Mouse (Mus musculus) brain, embryonic 14.5 days (tissue): ENCODE measurements around the gene Grtp1. TPM values are rescaled to one million over a fixed set of nuclear protein-coding genes. Genes with fewer than 3 reads are reported as not detected.

Experiments
- DNase-seq: peaks from one replicate; pipeline ENCODE4 v3.0.0-alpha.2; 2011; ENCODE audit warnings: low read depth
- CTCF ChIP-seq: fragments of 200-500 bp; IDR thresholded peaks from 2 replicates; pipeline ENCODE4 v1.5.1; 2012; ENCODE audit warnings: inconsistent platforms, mild to moderate bottlenecking, moderate library complexity, borderline replicate concordance; ENCODE audit not compliant: insufficient read depth, insufficient read length; ENCODE audit errors: extremely low read depth
- POLR2A ChIP-seq: fragments of 200-500 bp; IDR thresholded peaks from 2 replicates; pipeline ENCODE4 v1.6.1; 2012; ENCODE audit warnings: mild to moderate bottlenecking, inconsistent platforms, borderline replicate concordance; ENCODE audit not compliant: poor library complexity, insufficient read depth, insufficient read length, severe bottlenecking; ENCODE audit errors: extremely low read depth
- polyA plus RNA-seq: library from polyadenylated mRNA; depleted of rRNA; stranded (reverse); fragments of >200 nt; gene quantifications from 2 replicates; pipeline ENCODE4 v1.2.3, GENCODE M21; 2012

Gene Grtp1
- polyA plus RNA-seq, 1 experiment = 14.4 TPM

DNA sequence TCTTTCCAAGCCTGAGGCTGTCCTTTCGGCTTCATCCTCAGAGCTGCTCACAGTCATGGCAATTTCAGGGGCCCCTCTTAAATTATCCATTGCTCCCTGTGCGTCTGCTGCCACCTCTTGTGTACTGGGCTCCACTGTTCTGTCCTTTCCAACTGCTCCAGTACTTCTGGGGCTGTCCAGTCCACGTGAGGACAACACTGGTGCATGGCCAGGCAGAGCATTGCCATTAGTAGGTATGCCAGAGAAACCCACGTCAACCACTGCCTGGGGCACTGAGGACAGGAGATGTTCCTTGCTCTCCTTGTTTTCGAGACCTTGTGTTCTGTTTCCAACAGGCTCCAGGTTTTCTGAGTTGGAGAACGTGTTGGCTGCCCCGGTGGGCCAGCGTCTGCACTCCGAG, 24.0 kb upstream of the Grtp1 start:
- no peak for TF ChIP-seq POLR2A
- TF ChIP-seq CTCF = no peak
- DNase-seq = no peak

DNA sequence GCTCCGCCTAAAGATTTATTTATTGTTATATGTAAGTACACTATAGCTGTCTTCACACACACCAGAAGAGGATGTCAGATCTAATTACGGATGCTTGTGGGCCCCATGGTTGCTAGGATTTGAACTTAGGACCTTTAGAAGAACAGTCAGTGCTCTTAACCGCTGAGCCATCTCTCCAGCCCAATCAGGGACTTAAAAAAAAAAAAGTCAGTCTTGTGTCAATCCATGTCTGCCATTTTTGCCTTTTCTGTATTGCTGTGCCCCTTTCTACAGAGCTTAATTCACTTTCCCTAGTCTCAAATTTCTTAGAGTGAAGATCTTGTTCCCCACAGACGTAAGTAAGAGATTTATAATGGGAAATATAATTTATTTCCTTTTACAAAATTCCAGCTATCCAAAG, 18.0 kb upstream of the Grtp1 start:
- DNase-seq = no peak
- no peak for TF ChIP-seq CTCF
- no peak for TF ChIP-seq POLR2A

DNA sequence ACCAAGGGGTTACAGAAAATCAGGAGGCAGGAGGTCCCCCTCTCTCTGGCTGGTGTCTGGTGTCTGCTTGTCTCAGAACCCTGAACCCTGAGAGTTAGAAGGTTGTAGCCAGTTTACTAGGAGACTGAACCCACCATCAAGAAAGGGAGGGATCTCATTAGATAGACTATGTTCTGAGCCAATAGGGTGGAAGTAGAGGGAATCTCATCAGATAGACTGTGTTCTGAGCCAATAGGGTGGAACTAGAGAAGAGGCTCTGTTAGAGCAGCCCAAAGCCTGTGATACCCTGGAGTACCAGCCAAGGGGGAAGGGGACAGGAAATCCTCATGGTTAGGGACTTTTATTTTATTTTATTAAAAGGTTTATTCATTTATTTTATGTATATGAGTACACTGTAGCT, 17.6 kb upstream of the Grtp1 start:
- DNase-seq = no peak
- TF ChIP-seq CTCF (no peak), POLR2A (no peak)

DNA sequence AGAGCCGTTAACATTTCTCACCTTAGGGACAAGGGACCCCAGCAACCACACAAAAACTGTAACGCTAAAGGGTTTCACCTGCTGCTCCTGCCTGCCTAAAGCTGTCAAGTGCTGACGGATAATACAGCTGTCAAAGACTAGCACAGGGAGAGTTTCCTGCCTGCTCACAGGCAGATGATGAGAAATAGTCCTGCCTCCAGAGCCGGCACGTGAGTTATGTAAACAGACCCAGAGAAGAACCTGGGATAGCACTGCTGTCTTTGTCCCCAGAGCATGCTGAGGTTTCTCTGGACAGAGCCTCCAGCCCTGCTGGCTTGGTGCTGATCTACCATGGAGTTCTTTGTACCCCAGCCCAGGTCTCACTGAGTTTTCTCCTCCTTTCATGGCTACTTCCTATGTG, 16.7 kb upstream of the Grtp1 start:
- DNase-seq = no peak
- TF ChIP-seq POLR2A (no peak), CTCF (no peak)

DNA sequence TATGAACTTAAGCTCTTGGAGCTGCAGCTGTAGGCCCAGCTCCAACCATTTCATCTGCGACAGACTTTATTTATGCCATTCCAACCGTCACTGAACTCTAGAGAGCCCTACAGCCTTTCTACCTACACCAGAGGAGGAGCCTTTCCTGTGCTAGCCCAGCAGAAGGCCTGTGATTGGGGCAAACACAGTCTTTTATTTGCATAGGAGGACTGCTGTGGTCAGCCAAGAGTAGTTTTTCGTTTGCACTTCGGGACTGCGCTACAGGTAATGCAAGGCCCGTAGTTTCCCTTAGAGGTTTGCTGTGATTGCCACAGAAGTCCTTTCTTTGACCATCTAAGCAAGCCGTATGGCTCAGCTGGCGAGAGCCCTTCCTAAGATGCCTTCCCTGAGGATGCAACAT, 16.0 kb upstream of the Grtp1 start:
- DNase-seq = no peak
- TF ChIP-seq POLR2A = no peak
- no peak for TF ChIP-seq CTCF

- TF ChIP-seq CTCF = peak; percentile 86
- TF ChIP-seq POLR2A = no peak
- DNase-seq = peak; percentile 91
Measured at GRCm38 (mm10) chr8:13213479-13214268, 13.3 kb upstream of the Grtp1 start.

DNA sequence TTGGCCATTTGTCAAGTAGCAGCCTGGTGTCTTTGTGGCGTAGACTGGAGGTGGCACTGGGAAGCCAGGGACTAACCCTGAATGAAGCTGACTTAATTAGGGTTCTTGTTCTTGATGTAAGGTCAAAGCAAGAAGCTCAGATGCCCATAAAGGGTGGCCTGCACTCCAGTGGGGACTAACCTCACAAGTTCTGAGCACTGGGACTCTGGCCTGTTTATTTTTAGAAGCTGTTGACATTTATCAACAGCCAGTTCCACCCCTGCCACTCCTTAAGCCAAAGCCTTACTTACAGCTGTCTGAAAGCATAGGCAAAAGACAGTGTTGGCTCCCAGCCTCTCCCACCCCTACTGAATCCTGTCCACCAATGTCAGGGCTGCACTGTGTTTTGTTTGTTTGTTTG, 9.3 kb upstream of the Grtp1 start:
- no peak for TF ChIP-seq CTCF
- no peak for TF ChIP-seq POLR2A
- DNase-seq = no peak

- no peak for DNase-seq
- TF ChIP-seq POLR2A (no peak), CTCF (no peak; the same call in 1 of the 2 replicates)
Measured at GRCm38 (mm10) chr8:13208627-13209355, 8.4 kb upstream of the Grtp1 start.

GRCm38 (mm10) chr8:13206290-13206689, 5.9 kb upstream of the Grtp1 start:
- TF ChIP-seq CTCF (no peak), POLR2A (no peak)

DNA sequence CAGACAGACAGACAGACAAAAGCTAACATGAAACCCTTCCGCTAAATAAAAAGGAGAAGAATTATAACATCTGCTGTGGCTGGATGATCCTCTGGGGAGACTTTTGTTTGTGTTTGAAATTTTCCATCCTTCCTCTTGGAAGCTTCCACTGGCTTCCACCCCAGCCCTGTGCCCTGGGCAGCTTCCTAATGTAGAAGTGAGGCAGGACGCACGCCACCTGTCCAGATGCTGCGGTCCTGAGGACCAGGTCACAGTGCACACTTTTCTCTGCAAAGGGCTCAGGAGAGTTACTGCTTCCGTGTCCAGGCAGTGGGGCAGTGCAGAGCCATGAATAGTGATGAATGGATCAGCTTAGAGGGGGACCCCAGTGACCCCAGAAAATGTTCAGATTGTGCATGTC, 4.9 kb upstream of the Grtp1 start:
- TF ChIP-seq CTCF (no peak), POLR2A (no peak)
- no peak for DNase-seq

More at GRCm38 (mm10) chr8:13206290-13206689, 5.9 kb upstream of the Grtp1 start:
- DNase-seq = no peak

DNA sequence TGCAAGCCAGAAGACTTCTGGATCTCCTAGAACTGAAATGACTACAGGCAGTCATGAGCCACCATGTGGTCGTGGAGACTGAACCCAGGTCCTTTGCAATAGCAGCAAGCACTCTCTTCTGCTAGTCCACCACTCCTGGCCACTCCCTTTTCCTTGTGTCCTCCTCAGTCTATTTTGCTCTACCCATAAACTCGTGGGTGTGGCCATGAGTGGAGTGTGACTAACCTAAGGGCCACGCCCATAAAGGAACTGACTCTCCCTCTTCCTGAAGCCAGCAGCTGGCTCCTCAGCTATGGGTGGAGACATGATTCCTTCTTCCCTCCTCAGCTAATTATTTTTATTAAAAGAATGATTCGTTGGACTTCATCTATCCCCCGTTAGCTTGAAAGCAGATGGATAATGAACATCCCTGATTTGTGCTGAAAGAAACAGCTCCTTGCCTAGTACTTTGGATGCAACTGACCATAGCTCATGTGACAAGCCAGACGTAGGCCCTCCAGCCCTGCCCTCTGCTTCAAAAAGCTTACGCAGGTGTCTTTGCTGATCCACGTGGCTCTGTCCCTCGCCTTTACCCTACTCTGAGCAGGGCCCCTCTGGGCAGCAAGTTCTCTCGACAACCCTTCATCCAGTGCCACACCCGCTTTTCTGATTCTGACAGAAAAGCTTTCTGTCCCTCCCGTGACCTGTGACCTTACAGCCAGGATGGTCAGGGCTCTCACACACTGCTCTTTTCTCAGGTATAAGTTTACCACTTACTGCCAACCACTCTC, 4.1 kb upstream of the Grtp1 start:
- no peak for DNase-seq
- no peak for TF ChIP-seq POLR2A
- TF ChIP-seq CTCF = no peak
